Mouse (Mus musculus) lung, adult 2 months (tissue): ENCODE data around the gene Iqck. TPM values are rescaled to one million over a fixed set of nuclear protein-coding genes. Genes with fewer than 3 reads are reported as not detected.

Source experiments
- DNase-seq: peaks from one replicate; pipeline ENCODE4 v3.0.0; 2022
- H3K4me1 ChIP-seq: fragments of 200-500 bp; 2 replicates; pipeline ENCODE4 v1.6.1; 2011; ENCODE audit warnings: low read length; ENCODE audit not compliant: control insufficient read depth, insufficient read depth
- H3K4me3 ChIP-seq: fragments of 200-500 bp; replicated peaks from 2 replicates; pipeline ENCODE3; 2011; ENCODE audit warnings: low read depth, mild to moderate bottlenecking, control low read depth, low read length; ENCODE audit errors: extremely low read depth
- CTCF ChIP-seq: fragments of 200-500 bp; IDR thresholded peaks from 2 replicates; pipeline ENCODE4 v1.5.1; 2011; ENCODE audit warnings: mild to moderate bottlenecking, low read length, control low read depth; ENCODE audit not compliant: insufficient read depth
- POLR2A ChIP-seq: fragments of 200-500 bp; IDR thresholded peaks from 2 replicates; pipeline ENCODE4 v1.6.1; 2011; ENCODE audit warnings: low read depth, mild to moderate bottlenecking, control low read depth, low read length, borderline replicate concordance; ENCODE audit errors: extremely low read depth
- WGBS: fragments of 180-500 bp; shearing (Covaris S2); methylation state at CpG from one replicate; pipeline ENCODE4 v1.1.7; 2018; 5-methylcytosine and 5-hydroxymethylcytosine counted together
- polyA plus RNA-seq: library from polyadenylated mRNA; depleted of rRNA; stranded (reverse); fragments of >200 nt; gene quantifications from 2 replicates; pipeline ENCODE4 v1.2.3, GENCODE M21; 2012; rRNA removed

Iqck gene
- 4.6 and 4.8 TPM in 2 replicates for polyA plus RNA-seq

- Histone ChIP-seq H3K4me3 (peak within 1 kb of the TSS; percentile 80), H3K4me1 (peaks cover 8% of the 10 kb centered on the region)
- under 1% methylated on average over 57 of the region's 57 CpGs for WGBS
- TF ChIP-seq CTCF (no peak), POLR2A (peak; percentile 85)
- DNase-seq, result peak; percentile 92
Observed at GRCm38 (mm10) chr7:118855171-118855876, at the start of gene Iqck. Gene Iqck, plus strand, starts transcription at chr7:118855752.

GRCm38 (mm10) chr7:118806631-118807411, 48.7 kb upstream of the Iqck start:
- no peak overlapping the region for H3K4me3 ChIP-seq
- TF ChIP-seq POLR2A, result no peak
- TF ChIP-seq CTCF, result no peak
- no peak for DNase-seq
- WGBS, result 63% methylated on average over 16 of the region's 16 CpGs
- H3K4me1 ChIP-seq, result no peaks in the 10 kb centered on the region; the same call in 1 of the 2 replicates

- TF ChIP-seq CTCF (no peak), POLR2A (no peak)
- no peak overlapping the region for H3K4me3 ChIP-seq
- DNase-seq, result no peak
- no peaks in the 10 kb centered on the region; the same call in 1 of the 2 replicates for H3K4me1 ChIP-seq
- 44% methylated on average over 8 of the region's 8 CpGs for WGBS
Observed at GRCm38 (mm10) chr7:118807899-118808298, 47.7 kb upstream of the Iqck start.

GRCm38 (mm10) chr7:118811407-118812106, 44.0 kb upstream of the Iqck start:
- WGBS, result 64% methylated on average over 12 of the region's 12 CpGs
- DNase-seq, result no peak
- TF ChIP-seq POLR2A, result no peak
- no peak for TF ChIP-seq CTCF
- H3K4me1 ChIP-seq, result no peaks in the 10 kb centered on the region; the same call in 1 of the 2 replicates
- H3K4me3 ChIP-seq, result no peak overlapping the region

- Histone ChIP-seq H3K4me3 (no peak overlapping the region), H3K4me1 (no peaks in the 10 kb centered on the region)
- DNase-seq, result no peak
- 91% methylated on average over 4 of the region's 4 CpGs for WGBS
- TF ChIP-seq CTCF, result no peak
- no peak for TF ChIP-seq POLR2A
Observed at GRCm38 (mm10) chr7:118813592-118813991, 42.0 kb upstream of the Iqck start.

GRCm38 (mm10) chr7:118816275-118816674, 39.3 kb upstream of the Iqck start:
- 93% methylated on average over 3 of the region's 3 CpGs for WGBS

GRCm38 (mm10) chr7:118817741-118818140, 37.8 kb upstream of the Iqck start:
- H3K4me3 ChIP-seq, result no peak overlapping the region
- no peak for DNase-seq
- H3K4me1 ChIP-seq, result peaks cover 3% of the 10 kb centered on the region
- 93% methylated on average over 7 of the region's 7 CpGs for WGBS
- TF ChIP-seq CTCF (no peak), POLR2A (no peak)

More at GRCm38 (mm10) chr7:118816275-118816674, 39.3 kb upstream of the Iqck start:
- Histone ChIP-seq H3K4me3 (no peak overlapping the region), H3K4me1 (no peaks in the 10 kb centered on the region; the same call in 1 of the 2 replicates)
- TF ChIP-seq CTCF (no peak), POLR2A (no peak)
- no peak for DNase-seq

- 65% methylated on average over 1 of the region's 1 CpGs for WGBS
- TF ChIP-seq CTCF, result no peak
- TF ChIP-seq POLR2A, result no peak
- Histone ChIP-seq H3K4me1 (peaks cover 3% of the 10 kb centered on the region), H3K4me3 (no peak overlapping the region)
- DNase-seq, result no peak
Observed at GRCm38 (mm10) chr7:118819666-118820065, 35.9 kb upstream of the Iqck start.

GRCm38 (mm10) chr7:118821356-118821755, 34.2 kb upstream of the Iqck start:
- peaks cover 3% of the 10 kb centered on the region for H3K4me1 ChIP-seq
- 43% methylated on average over 7 of the region's 7 CpGs for WGBS
- no peak overlapping the region for H3K4me3 ChIP-seq
- TF ChIP-seq POLR2A, result no peak
- TF ChIP-seq CTCF, result no peak
- DNase-seq, result no peak

GRCm38 (mm10) chr7:118821887-118822556, 33.5 kb upstream of the Iqck start:
- WGBS, result 91% methylated on average over 12 of the region's 12 CpGs
- Histone ChIP-seq H3K4me3 (no peak overlapping the region), H3K4me1 (peaks cover 3% of the 10 kb centered on the region)
- no peak for TF ChIP-seq POLR2A
- no peak for TF ChIP-seq CTCF
- no peak for DNase-seq
